Mouse (Mus musculus) lung, embryonic 14.5 days (tissue): Measurements from ENCODE around the gene Efcab5. TPM values are rescaled to one million over a fixed set of nuclear protein-coding genes. Genes with fewer than 3 reads are reported as not detected.

Experiments used
- ATAC-seq: fragments of 200-750 bp; cut with Nextera tagmentation; 2 replicates; pipeline ENCODE4 v1.8.0; 2017; ENCODE audit warnings: mild to moderate bottlenecking, moderate TSS enrichment, moderate library complexity; ENCODE audit not compliant: insufficient read depth
- DNase-seq: peaks from one replicate; pipeline ENCODE4 v3.0.0-alpha.2; 2015
- H3K27ac ChIP-seq: fragments of 300-500 bp; sonication (generic); 2 replicates; pipeline ENCODE4 v1.5.1; 2014; ENCODE audit warnings: low read depth, mild to moderate bottlenecking, moderate library complexity
- H3K27me3 ChIP-seq: fragments of 300-500 bp; sonication (generic); 2 replicates; pipeline ENCODE4 v1.6.1; 2014; ENCODE audit warnings: low read length, control low read depth; ENCODE audit not compliant: insufficient read depth
- H3K36me3 ChIP-seq: fragments of 300-500 bp; sonication (generic); 2 replicates; pipeline ENCODE4 v1.6.1; 2014; ENCODE audit warnings: control low read depth; ENCODE audit not compliant: insufficient read depth
- H3K4me1 ChIP-seq: fragments of 300-500 bp; sonication (generic); 2 replicates; pipeline ENCODE4 v1.6.1; 2014; ENCODE audit warnings: antibody characterized with exemption, control low read depth; ENCODE audit not compliant: insufficient read depth
- H3K4me2 ChIP-seq: fragments of 300-500 bp; sonication (generic); 2 replicates; pipeline ENCODE4 v1.6.1; 2014; ENCODE audit warnings: mild to moderate bottlenecking
- H3K4me3 ChIP-seq: fragments of 300-500 bp; sonication (generic); 2 replicates; pipeline ENCODE4 v1.5.1; 2014; ENCODE audit warnings: low read depth, low read length
- H3K9ac ChIP-seq: fragments of 300-500 bp; sonication (generic); 2 replicates; pipeline ENCODE4 v1.6.1; 2014
- H3K9me3 ChIP-seq: fragments of 300-500 bp; sonication (generic); 2 replicates; pipeline ENCODE4 v1.6.1; 2016; ENCODE audit warnings: low read depth, low read length, control low read depth
- CTCF ChIP-seq: IDR thresholded peaks from 2 replicates; pipeline ENCODE4 v1.5.1; 2016; ENCODE audit warnings: antibody characterized with exemption, low read depth
- WGBS: fragments of 180-500 bp; shearing (Covaris S2); extraction: QIAGEN DNeasy Blood & Tissue Kit; methylation state at CpG from one replicate; pipeline ENCODE4 v1.1.7; 2014; 5-methylcytosine and 5-hydroxymethylcytosine counted together
- microRNA counts: library from miRNA; unstranded; fragments of <30 nt; microRNA quantifications from one replicate; lab custom pipeline; 2016
- microRNA-seq: library from miRNA; unstranded; fragments of <30 nt; microRNA quantifications from one replicate; pipeline ENCODE4, GENCODE M21; 2016; ENCODE audit warnings: borderline number of aligned reads
- polyA plus RNA-seq: library from polyadenylated mRNA; unstranded; fragments of >200 nt; fragmentation: Nextera tagmentation; extraction: Ambion mirVana; gene quantifications from 2 replicates; pipeline ENCODE4 v1.2.1, GENCODE M21; 2014

Efcab5 gene
- polyA plus RNA-seq, 1 experiment from 2014 or later: 0.29 TPM

DNA sequence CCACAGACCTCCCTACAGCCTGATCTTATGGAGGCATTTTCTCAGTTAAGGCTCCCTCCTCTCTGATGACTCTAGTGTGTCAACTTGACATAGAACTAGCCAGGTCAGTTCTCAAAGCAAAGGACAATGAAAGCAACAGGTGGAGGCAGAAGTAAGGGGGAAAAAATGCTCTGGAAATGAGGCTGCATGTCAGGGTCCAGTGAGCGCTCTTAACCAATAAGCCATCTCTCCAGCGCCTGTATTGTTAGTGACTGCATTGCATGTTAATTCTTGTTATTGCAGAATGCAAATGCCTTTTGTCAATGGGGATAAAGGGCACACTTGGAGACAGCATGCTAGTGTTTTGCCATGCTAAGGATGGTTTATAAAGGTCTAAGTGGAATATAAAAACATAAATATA is 146.0 kb downstream of the Efcab5 start:
- peaks cover 24% of the 10 kb centered on the region for H3K36me3 ChIP-seq
- H3K27ac ChIP-seq: no peak overlapping the region
- no peak for DNase-seq
- 88% methylated on average over 2 of the region's 2 CpGs for WGBS
- no peak for TF ChIP-seq CTCF
- no peak overlapping the region for H3K9ac ChIP-seq
- H3K4me3 ChIP-seq: no peak overlapping the region
- H3K27me3 ChIP-seq: no peaks in the 10 kb centered on the region
- no peak overlapping the region for H3K4me2 ChIP-seq
- ATAC-seq: no peak
- H3K4me1 ChIP-seq: no peaks in the 10 kb centered on the region
- H3K9me3 ChIP-seq: no peaks in the 10 kb centered on the region

DNA sequence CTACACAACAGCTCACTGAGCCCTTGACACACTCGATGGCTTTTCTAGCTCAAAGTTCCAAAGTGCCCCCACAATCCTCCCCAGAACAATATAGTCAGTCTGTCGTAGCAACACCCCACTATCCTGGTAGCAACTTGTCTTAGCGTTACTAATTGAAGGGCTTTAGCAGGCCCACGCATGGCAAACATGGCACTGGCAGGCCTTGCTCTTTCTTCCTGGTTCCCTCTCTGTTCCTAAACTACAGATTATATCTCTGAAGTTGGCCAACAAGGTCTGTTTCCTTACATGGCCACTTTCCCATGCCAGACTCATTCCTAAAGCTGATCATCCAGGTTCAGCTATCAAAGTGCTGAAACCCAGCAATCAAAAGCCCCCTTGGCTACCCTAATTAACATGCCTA is 146.9 kb downstream of the Efcab5 start:
- no peak for TF ChIP-seq CTCF
- Histone ChIP-seq H3K4me3 (no peak overlapping the region), H3K9ac (no peak overlapping the region), H3K9me3 (no peaks in the 10 kb centered on the region), H3K4me1 (no peaks in the 10 kb centered on the region), H3K27me3 (no peaks in the 10 kb centered on the region), H3K36me3 (peaks cover 18% of the 10 kb centered on the region), H3K4me2 (no peak overlapping the region), H3K27ac (no peak overlapping the region)
- WGBS: 87% methylated on average over 4 of the region's 4 CpGs
- ATAC-seq: no peak
- no peak for DNase-seq

MicroRNAs encoded within 50 kb of the gene (microRNA counts, 519-probe panel; counts per million panel counts)
- microRNA mmu-miR-423-3p (lab: Ali Mortazavi, UCI) (3,382 counts per million, percentile 67 among the panel's probes with 10 or more counts), microRNA mmu-miR-423-5p (lab: Ali Mortazavi, UCI) (3,382 counts per million, percentile 67 among the panel's probes with 10 or more counts)

Small RNA genes within 50 kb of the gene (microRNA-seq; reads per million reads assigned to microRNA genes)
- gene Mir423: 5,299 reads per million, percentile 89 among the genes with 10 or more reads in this experiment

Other genes starting within 250 kb of the Efcab5 start
- 1.7 and 1.8 TPM in 2 replicates for gene Slc6a4, start 190.4 kb downstream of the Efcab5 start, polyA plus RNA-seq
- 58.2 and 65.8 TPM in 2 replicates for gene Nsrp1, start 110.5 kb downstream of the Efcab5 start, polyA plus RNA-seq
- 13.8 and 15.5 TPM in 2 replicates for gene Ssh2, start 27.3 kb upstream of the Efcab5 start, polyA plus RNA-seq